Mouse (Mus musculus) midbrain, embryonic 12.5 days (tissue): ENCODE measurements at regions not wholly inside any gene's neighbourhood (a gene's known extent, or its start where the extent isn't known, plus 50 kb on each side); places are given as distances from the start of the nearest gene placed in this dataset.
A peak's percentile ranks its signal among the peaks of the same experiment; 100 is the strongest.
"Not testable (repeated sequence)": the region's sequence is repeated elsewhere in the genome, so short reads cannot be mapped to it uniquely, and the experiment has no call there.

Experiments used
- ATAC-seq: fragments of 200-750 bp; cut with Nextera tagmentation; 2 replicates; pipeline ENCODE4 v1.8.0; 2017; ENCODE audit warnings: low read depth, moderate TSS enrichment, moderate library complexity; ENCODE audit not compliant: low FRiP score
- H3K27ac ChIP-seq: fragments of 300-500 bp; sonication (generic); replicated peaks from 2 replicates; pipeline ENCODE4 v1.5.1; 2016; ENCODE audit warnings: mild to moderate bottlenecking
- H3K27me3 ChIP-seq: fragments of 300-500 bp; sonication (generic); 2 replicates; pipeline ENCODE4 v1.6.1; 2016; ENCODE audit warnings: mild to moderate bottlenecking
- H3K36me3 ChIP-seq: fragments of 300-500 bp; sonication (generic); 2 replicates; pipeline ENCODE4 v1.6.1; 2016
- H3K4me1 ChIP-seq: fragments of 300-500 bp; sonication (generic); 2 replicates; pipeline ENCODE4 v1.6.1; 2016
- H3K4me2 ChIP-seq: fragments of 300-500 bp; sonication (generic); replicated peaks from 2 replicates; pipeline ENCODE4 v1.6.1; 2016; ENCODE audit warnings: mild to moderate bottlenecking, moderate library complexity
- H3K4me3 ChIP-seq: fragments of 300-500 bp; sonication (generic); 2 replicates; pipeline ENCODE4 v1.5.1; 2016; ENCODE audit warnings: mild to moderate bottlenecking
- H3K9ac ChIP-seq: fragments of 300-500 bp; sonication (generic); replicated peaks from 2 replicates; pipeline ENCODE4 v1.6.1; 2016; ENCODE audit warnings: mild to moderate bottlenecking, moderate library complexity
- H3K9me3 ChIP-seq: fragments of 300-500 bp; sonication (generic); 2 replicates; pipeline ENCODE4 v1.6.1; 2016; ENCODE audit warnings: mild to moderate bottlenecking
- WGBS: fragments of 180-500 bp; shearing (Covaris S2); methylation state at CpG from one replicate; pipeline ENCODE4 v1.1.7; 2016; 5-methylcytosine and 5-hydroxymethylcytosine counted together

DNA sequence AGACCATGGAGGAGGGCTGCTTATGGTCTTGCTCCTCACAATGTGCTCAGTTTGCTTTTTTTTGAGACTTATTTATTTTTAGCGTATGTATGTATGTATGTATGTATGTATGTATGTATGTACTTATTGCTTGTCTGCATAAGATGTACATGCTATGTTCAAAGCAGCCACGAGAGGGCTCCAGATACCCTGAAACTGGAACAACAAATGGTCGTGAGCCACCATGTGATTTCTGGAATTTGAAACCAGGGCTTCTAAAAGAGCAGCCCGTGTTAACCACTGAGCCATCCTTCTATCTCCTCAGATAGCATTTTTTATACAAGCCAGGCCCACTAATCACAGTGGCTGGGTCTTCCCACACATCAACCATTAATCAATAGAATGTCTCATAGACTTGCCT is 611.2 kb downstream of the 5730507C01Rik start:
- Histone ChIP-seq H3K9ac (no peak overlapping the region), H3K4me3 (no peak overlapping the region), H3K27me3 (no peaks in the 10 kb centered on the region), H3K9me3 (peaks cover 42% of the 10 kb centered on the region), H3K36me3 (no peaks in the 10 kb centered on the region), H3K4me1 (no peaks in the 10 kb centered on the region), H3K4me2 (no peak overlapping the region), H3K27ac (no peak overlapping the region)
- no peak for ATAC-seq
- 79% methylated on average over 4 of the region's 4 CpGs for WGBS

DNA sequence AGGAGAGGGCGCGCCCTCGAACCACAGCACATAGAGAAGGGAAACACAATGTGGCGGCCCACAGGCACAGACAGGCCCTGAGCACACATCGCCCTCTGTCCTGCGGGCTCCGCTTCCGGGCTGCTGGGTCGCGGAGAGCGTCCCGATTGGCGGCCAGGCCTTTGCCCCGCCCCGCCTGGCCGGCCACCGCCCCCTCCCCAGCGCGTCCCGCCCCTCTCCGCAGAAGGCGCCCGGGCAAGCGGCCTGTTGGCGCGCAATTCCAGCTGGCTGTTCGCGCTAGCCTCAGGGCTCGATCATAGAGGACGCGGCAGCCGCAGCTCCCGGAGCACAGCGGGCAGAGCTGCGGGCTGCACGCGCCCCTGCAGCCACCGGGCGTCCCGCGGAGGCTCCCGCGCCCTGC is 661.3 kb downstream of the 5730507C01Rik start:
- no peak for ATAC-seq
- no peak overlapping the region for H3K9ac ChIP-seq
- no peaks in the 10 kb centered on the region for H3K36me3 ChIP-seq
- no peak overlapping the region for H3K4me3 ChIP-seq
- H3K4me1 ChIP-seq = no peaks in the 10 kb centered on the region
- no peak overlapping the region for H3K27ac ChIP-seq
- no peak overlapping the region for H3K4me2 ChIP-seq
- H3K27me3 ChIP-seq = no peaks in the 10 kb centered on the region
- H3K9me3 ChIP-seq = peaks cover 22% of the 10 kb centered on the region
- WGBS = 24% methylated on average over 29 of the region's 43 CpGs

DNA sequence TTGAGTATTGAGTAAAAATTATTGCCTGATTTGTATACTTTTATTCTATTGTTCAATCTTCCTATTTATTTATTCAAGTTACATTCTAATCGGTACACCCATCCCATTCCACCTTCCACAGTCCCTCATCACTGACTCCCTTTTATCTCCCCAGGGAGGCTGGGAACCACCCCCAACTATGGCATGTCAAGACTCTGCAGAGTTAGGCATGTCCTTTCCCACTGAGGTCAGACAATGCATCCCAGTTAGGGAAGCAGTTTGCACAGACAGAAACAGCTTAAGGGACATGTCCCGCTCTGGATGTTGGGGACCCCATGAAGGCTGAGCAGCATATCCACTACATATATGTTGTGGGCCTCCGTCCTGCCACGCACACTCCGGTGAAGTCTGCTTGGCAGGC is 678.1 kb downstream of the 5730507C01Rik start:
- Histone ChIP-seq H3K4me2 (no peak overlapping the region), H3K36me3 (no peaks in the 10 kb centered on the region), H3K4me3 (no peak overlapping the region), H3K4me1 (no peaks in the 10 kb centered on the region), H3K27ac (no peak overlapping the region), H3K27me3 (no peaks in the 10 kb centered on the region), H3K9me3 (peaks cover 27% of the 10 kb centered on the region), H3K9ac (no peak overlapping the region)
- no peak for ATAC-seq
- WGBS = 93% methylated on average over 5 of the region's 5 CpGs

DNA sequence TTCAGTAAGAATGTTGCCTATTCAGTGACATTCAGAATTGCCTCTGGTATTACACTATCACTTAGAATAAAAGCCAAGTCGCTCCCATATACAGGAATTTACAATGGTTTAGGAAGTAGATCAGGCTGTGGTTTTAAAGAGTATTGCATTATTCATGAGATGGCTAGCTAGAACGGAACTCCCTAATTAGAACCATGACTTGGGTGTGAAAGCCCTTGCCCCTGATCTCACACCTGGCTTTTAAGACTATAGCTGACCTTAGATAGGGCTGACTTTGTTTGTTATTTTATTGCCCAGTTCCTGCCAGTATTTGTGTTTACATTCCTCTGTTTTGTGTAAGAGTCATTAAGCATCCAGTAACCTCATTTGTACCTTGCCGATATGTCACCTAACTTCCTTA is 678.7 kb downstream of the 5730507C01Rik start:
- not testable (repeated sequence) for H3K4me3 ChIP-seq, H3K4me2 ChIP-seq, ATAC-seq, H3K27ac ChIP-seq, H3K27me3 ChIP-seq, H3K9ac ChIP-seq, H3K4me1 ChIP-seq, H3K36me3 ChIP-seq
- WGBS = 79% methylated on average over 3 of the region's 3 CpGs
- H3K9me3 ChIP-seq = peaks cover 27% of the 10 kb centered on the region

DNA sequence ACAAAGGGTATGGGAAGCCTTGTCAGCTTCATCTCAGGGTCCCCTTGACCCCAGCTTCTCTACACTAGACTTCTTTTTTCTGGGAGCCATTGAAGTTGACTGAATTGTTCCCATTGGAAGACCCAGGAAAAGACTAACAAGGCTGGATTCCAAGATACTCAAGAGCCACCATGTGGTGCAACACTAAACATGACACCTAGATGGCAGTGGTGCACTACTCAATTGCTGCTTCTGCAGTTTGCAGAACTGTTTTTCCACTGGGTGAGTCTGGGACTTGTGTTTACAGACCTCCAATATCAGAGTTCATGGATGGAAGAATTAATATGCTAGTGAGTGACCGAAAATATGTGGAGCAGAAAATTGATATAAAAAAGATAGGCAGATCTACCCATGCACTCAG is 709.7 kb downstream of the 5730507C01Rik start:
- H3K9ac ChIP-seq, ATAC-seq, H3K9me3 ChIP-seq, H3K27ac ChIP-seq, H3K27me3 ChIP-seq, H3K36me3 ChIP-seq, H3K4me2 ChIP-seq, H3K4me1 ChIP-seq, H3K4me3 ChIP-seq: not testable (repeated sequence)
- WGBS = 88% methylated on average over 1 of the region's 1 CpGs

DNA sequence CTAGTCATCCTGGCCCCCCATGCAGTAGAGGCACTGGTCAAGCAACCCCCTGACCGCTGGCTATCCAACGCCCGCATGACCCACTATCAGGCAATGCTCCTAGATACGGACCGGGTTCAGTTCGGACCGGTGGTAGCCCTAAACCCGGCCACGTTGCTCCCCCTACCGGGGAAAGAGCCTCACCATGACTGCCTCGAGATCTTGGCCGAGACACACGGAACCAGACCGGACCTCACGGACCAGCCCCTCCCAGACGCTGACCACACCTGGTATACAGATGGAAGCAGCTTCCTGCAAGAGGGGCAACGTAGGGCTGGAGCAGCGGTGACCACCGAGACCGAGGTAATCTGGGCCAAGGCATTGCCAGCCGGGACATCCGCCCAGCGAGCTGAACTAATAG is 707.6 kb upstream of the Gm21863 start:
- ATAC-seq, H3K36me3 ChIP-seq, H3K27ac ChIP-seq: not testable (repeated sequence)

DNA sequence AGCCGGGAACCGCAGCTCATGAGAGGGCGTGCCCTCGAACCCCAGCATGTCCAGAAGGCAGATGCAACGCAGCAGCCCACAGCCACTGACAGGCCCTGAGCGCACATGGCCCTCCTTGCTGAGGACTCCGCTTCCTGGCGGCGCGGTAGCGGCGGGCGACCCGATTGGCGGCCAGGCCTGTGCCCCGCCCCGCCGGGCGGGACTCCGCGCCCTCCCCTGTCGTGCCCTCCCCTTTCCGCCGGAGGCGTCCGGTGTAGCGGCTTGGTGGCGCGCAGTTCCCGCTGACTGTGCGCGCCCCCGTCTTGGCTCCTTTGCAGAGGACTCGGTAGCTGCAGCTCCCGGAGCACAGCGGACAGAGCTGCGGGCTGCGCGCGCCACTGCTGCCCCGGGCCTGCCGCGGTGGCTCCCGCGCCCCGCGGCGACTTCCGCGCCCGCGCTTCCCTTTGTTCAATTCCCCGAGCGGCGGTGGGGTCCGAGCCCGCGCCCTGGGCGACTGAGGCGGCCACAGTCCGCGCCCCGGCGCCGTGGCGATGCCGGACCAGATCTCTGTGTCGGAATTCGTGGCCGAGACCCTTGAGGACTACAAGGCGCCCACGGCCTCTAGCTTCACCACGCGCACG is 665.9 kb upstream of the Gm21863 start:
- H3K4me2 ChIP-seq = peak overlapping the region; percentile 32
- H3K9ac ChIP-seq, ATAC-seq, H3K4me1 ChIP-seq, H3K36me3 ChIP-seq, H3K27me3 ChIP-seq, H3K27ac ChIP-seq: not testable (repeated sequence)
- H3K9me3 ChIP-seq = peaks cover 16% of the 10 kb centered on the region
- WGBS = 11% methylated on average over 37 of the region's 75 CpGs
- peak overlapping the region; percentile 36 for H3K4me3 ChIP-seq

More for the DNA sequence above, 707.6 kb upstream of the Gm21863 start:
- WGBS = 90% methylated on average over 22 of the region's 23 CpGs
- not testable (repeated sequence) for H3K4me3 ChIP-seq, H3K4me1 ChIP-seq, H3K27me3 ChIP-seq, H3K9ac ChIP-seq, H3K4me2 ChIP-seq
- H3K9me3 ChIP-seq = peaks cover 18% of the 10 kb centered on the region

DNA sequence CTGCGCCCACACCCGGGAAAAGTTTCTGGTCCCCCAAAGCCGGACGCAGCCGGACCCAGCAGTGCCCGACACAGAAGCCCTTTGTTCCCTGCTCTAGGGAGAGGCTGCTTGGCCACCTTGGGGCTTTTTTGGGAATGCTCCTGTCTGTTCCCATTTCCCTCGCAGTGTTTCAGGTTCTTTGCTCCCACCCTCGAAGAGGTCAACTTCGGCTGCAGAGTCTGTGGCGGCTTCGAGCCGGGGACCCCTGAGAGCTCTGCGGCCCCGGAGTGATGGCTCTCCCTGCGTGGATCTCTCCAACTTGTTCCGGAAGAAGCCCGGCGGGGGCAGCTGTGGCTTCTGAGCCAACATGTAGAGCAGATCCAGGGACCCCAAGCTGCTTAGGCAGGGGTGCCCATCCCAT is 665.3 kb upstream of the Gm21863 start:
- H3K27ac ChIP-seq, H3K36me3 ChIP-seq, H3K9ac ChIP-seq, H3K27me3 ChIP-seq, H3K4me1 ChIP-seq, ATAC-seq: not testable (repeated sequence)
- 61% methylated on average over 18 of the region's 18 CpGs for WGBS
- Histone ChIP-seq H3K4me2 (peak overlapping the region; percentile 15; the same call in 1 of the 2 replicates), H3K9me3 (peaks cover 16% of the 10 kb centered on the region), H3K4me3 (peak overlapping the region; percentile 36)

DNA sequence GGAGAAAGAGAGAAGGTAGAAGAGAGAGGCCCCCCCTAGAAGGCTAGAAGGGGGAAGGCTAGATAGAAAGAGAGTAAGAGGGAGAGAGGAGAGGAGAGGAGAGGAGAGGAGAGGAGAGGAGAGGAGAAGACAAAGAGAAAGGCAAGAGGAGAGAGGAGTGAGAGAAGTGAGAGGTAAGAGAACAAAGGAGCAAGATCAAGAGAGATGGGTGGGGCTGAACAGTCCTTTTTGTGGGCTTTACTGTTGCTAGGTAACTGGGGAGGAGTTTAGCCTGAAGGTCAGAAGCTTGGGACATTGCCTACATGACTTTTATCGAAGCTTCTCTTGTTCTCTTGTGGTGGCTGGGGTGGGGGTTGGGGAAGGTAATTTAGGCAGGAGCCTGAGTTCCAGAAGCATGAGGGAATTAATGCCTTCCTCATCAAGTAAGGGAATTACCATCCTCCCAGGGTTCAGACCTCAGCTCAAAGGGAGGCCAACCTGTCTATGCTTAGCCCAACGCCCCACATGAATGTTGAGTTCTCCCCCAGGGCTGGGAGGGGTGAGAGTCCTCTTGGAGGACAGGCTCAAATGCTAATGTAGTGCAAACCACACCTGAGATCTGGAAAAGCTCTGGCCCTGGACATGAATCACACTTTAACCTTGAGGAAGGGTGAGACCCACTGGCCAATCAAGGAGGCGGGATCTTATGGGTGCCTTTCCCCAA is 662.1 kb upstream of the Gm21863 start:
- WGBS = 87% methylated on average over 3 of the region's 3 CpGs
- not testable (repeated sequence) for H3K4me2 ChIP-seq, H3K9ac ChIP-seq, H3K27ac ChIP-seq, H3K36me3 ChIP-seq, ATAC-seq, H3K4me1 ChIP-seq, H3K27me3 ChIP-seq, H3K4me3 ChIP-seq
- peaks cover 16% of the 10 kb centered on the region for H3K9me3 ChIP-seq
